Mouse (Mus musculus) cerebellum, postnatal 4 days (tissue): ENCODE data around the gene Yrdc.

Experiments used
- DNase-seq, 2 experiments: peaks; one replicate each; pipeline ENCODE4 v3.0.0; 2022; ENCODE audit warnings: low spot score in 2 of 2, mixed read lengths in 1 of 2

Gene Yrdc

DNA sequence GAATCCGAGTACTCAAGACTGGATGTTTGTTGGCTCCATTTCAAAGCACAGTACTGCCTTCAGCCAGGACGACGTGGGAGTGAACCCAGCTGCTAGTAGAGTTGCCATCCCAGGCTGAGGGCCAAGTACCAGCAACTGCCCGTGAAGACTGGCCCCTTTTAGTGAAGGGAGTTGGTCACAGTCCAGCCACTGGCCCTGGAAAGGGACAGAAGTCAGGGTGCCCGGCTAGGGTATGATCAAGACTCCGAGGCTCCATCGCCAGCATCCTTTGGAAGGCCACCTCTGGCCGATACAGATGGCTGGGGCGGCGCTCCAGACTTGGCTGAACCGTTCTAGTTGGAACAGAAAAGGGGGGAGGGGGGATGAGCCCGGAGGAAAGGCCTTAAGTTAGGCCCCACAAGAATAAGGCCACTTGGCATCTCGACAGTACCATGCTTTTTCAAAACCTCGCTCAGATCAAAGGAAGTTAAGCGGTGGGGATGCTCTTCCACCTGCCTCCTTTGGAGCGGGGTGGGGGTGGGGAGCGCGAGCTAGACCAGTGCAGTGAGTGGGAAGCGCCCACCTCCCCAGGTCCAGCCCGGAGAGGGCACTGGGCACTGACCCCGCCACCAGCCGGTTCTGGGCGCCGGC lies 733 bp upstream of the Yrdc start:
- DNase-seq = peak; percentile 41 to 82

DNA sequence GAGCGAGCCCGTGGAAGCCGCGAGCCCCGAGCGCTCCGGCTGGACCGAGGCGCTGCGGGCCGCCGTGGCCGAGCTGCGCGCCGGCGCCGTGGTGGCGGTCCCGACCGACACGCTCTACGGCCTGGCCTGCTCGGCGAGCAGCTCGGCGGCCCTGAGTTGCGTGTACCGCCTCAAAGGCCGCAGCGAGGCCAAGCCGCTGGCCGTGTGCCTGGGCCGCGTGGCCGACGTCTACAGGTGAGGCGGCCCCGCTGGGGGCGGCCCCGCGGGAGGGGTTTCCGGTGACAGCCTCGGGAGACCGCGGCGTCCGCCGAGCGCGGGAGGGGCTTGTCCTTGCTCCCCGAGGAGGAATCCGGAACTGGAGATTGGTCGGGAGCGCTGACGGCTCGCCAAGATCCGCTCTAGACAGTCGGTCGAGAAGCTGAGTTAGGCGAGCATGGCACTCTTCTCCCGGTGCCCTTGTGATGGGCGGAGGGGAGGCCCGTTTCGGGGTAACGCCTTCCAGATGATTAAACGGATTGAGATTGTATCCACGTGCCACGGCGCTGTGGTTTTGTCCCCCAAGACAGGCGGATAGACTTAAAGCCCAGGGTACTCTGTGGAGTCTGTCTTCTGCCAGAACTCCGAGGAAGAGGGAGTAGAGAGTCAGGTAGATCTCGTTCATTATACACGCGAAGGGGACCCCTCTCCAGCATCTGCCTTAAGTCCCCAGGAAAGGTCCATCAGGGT lies 617 bp downstream of the Yrdc start, which contains the start of gene 1110065P20Rik:
Gene 1110065P20Rik (minus strand): TSS at position 264 of the 726 bp plus-strand sequence.
- peak; percentile 49 to 55 for DNase-seq

DNA sequence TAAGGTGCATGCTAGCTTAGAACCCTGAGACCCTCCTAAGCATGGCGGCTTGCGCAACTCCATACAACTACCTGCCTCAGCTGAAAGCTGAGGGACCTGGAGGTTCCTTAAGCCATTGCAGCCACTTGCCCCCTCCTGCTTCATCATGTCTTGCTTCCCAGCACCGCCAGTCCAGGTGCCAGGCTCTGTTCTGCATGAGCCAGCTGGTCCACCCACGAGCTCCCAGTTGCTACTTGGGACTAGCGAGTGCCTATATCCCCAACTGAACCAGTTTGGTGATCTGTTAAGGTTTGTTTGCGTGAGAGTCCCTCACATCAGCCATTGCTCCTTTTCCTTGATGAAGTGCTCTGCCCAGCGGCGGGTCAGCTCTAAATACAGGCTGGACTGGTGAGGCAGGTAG lies 5.8 kb downstream of the Yrdc start:
- no peak for DNase-seq

DNA sequence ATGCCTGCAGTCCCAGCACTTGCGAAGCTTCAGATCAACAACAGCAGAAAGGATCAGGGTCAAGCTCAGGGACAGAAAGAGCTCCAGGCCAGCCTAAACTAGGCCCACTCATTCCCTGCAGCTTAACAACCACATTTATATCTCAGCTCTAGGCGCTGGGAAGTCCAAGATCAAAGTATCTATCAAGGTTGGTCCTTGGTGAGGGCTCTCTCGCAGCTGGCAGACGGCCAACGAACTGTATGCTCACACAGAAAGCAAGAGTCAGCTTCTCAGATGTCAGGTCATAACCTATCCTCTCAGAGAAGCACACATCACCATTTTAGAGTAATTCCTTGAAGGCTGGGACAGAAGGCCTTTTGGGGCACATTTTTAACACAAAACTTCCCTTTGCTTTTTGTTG lies 7.9 kb downstream of the Yrdc start:
- no peak for DNase-seq

DNA sequence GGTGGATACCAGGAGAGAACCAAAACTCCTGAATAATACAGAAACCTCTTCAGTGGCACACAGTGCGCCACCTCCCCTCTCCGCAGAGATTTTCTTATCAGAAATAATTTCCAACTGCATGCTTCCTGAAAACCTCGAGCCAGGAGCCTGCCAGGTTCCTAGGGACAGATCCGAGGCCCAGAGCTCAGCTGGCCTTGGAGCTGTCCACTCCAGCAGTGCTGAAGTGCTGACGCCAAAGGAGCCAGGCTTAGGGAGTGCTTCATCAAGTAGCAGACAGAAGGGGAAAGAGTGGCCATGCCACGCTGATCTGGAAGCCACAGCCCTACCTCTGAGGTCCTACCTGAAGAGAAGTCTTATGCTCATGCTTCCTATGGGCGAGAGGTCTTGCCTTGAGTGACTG lies 10.0 kb downstream of the Yrdc start:
- DNase-seq = peak in 1 of 2 experiments; percentile 44

DNA sequence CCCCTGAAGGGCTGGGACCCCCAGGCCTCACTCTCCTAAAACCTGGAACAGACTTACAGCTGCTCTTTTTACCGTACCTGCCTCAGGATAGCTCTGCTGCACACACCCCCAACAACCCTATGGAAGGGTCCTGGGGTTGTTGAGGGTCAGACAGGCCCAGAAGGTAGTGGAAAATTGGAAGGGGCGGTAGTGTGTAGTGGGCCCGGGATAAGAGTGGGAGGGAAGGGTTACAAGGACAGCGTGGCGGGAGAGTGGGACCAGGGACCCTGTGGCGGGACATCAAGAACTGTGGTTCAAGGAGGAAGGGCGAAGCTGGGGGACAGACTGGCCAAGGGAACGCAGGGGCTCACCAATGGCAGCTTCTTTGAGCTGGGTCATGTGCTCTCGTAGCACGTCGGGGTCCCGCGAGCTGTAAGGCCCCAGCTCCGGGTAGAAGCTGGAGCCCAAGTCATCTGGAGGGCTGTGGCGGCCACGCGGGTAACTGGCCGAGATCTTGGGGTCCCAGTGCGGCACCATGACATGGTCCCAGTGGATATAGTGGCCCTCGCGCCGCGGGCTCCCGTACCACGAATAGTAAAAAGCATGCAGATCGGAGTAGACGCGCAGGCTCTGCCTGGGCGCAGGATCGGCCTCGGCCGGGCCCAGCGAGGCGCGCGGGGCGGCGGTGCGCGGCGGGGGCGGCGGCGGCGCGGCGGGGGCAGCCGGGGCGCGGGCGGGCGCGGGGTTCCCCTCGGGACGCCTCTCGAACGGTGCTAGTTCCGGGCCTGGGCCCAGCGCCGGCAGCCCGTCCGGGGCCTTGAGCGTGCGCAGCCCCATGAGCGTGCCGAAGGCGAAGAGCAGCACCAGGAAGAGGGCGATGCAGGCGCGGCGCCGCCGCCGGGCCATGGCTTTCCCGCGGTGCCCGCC lies 11.1 kb downstream of the Yrdc start, which contains the start of gene Maneal:
Gene Maneal (minus strand): TSS at position 889 of the 906 bp plus-strand sequence.
- peak in 1 of 2 experiments; percentile 27 for DNase-seq

DNA sequence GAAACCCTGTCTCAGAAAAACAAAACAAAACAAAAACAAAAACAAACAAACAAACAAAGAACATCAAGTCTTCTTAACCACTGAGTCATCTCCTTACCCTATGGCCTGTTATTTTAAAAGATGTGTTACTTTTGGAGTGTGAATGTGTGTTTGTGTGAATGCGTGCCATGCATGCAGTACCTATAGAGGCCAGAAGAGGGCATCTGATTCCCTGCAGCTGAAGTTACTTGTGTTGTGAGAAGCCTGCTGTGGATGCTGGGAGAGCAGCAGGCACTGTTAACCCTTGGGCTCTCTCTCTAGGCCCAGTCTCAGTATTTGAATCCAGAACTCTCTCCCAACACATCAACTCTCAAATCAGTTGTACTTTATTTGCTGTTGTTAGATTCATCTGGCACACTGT lies 22.2 kb downstream of the Yrdc start:
- no peak for DNase-seq

DNA sequence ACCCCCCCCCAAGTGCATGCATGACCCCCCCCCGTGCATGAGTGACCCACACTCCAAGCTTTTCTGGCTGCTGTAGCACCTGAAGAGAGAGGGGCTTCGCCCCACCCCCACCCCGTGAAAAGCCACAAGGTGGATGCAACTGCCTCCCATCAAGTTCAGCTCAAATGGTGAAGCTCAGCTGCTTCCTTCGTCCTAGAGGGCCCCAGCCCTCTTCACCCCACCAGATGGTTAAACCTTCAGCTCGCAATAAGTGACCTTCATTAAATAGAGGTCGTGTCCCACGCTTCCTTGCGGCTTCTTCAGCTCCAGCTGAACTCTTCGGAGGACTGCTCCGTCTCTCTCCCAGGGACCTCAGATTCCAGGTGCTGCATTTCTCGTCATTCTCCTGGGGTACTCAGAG lies 30.1 kb downstream of the Yrdc start, which contains the start of gene Epha10:
Gene Epha10 (plus strand): TSS at position 301 of the 400 bp plus-strand sequence.
- DNase-seq = no peak

DNA sequence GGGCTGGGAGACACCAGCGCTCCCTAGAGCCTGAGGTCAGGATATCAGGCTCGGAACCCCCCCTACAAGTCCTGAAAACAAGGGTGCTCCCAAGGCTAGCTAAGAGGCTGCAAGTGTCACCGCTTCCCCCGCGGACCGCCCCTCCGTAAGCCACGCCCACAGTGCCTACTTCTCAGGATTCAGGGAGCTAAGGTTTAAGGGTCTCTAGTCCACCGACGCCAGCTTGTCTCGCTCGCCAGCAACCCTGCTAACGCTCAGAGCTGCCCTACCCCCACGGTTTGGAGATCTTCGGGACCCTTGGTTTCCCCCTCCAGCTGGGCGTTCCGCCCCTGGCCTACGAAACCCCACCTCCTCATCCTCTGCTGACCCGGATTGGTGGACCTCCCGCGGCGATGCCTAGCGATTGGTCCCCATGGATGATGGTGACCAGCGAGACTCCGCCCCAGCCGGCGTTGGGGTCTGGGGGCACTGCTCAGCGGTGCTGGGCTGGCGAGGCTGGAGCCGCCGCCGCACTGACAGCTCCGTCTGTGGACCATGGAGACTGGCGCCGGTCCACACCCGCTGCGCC lies 30.9 kb downstream of the Yrdc start:
- DNase-seq = peak; percentile 83 to 91

DNA sequence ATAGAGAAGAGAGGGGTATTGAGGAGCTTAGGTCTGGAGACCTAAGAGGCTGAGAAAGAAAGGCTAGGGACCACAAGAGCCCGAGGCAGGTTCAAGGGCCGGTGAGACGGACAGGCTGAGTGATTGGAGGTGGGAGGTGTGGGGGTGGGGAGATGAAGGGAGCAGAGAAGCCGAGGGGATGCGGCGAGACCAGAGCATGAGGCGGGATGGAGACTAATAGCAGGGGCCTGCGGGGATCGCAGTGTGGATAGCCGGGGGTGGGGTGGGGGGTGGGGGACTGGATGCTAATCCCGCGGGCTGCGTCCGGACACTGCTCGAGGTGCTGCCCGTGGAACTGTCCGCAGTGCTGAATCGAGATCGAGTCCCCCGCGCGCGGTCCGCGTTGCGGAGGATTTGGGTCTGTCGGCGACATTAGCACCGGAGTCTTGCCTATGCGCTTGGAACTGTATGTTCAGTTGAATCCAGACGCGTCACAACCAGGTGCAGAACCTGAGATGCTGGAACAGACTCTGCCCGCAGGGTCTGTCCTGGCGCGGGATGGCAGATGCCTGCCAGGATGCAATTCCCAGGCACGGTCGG lies 31.8 kb downstream of the Yrdc start:
- no peak for DNase-seq

DNA sequence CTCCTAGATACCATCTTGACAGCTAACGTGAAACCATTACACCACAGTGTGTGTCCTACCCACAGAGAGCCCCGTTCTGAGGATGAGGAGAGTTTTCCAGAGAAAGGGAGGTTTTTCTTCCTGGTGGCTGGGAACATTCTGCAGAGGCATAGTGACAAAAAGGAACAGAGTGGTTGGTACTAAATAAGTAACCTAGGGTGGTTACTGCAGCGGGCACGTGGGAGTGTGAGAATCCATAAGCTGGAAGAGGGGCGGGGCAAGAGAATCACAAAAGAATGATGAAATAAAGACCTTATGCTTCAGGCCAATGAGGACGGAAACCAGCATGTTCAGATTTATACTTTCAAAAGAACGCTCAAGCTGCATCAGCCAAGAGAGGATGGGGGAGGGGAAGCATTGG lies 38.2 kb downstream of the Yrdc start:
- no peak for DNase-seq

DNA sequence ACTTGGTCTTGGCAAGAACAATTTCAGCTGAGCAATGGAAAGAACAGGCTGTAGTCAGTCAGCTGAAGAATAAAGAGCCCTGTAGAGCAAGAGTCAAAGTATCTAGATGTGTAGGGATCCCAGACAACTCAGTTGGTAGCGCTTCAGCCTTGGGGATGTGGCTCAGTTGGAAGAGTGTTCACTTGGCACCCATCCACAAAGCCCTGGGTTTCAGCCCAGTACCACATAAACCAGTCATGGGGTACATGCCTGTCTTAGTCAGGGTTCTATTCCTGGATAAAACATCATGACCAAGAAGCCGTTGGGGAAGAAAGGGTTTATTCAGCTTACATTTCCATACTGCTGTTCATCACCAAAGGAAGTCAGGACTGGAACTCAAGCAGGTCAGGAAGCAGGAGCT lies 39.5 kb downstream of the Yrdc start:
- DNase-seq = no peak

DNA sequence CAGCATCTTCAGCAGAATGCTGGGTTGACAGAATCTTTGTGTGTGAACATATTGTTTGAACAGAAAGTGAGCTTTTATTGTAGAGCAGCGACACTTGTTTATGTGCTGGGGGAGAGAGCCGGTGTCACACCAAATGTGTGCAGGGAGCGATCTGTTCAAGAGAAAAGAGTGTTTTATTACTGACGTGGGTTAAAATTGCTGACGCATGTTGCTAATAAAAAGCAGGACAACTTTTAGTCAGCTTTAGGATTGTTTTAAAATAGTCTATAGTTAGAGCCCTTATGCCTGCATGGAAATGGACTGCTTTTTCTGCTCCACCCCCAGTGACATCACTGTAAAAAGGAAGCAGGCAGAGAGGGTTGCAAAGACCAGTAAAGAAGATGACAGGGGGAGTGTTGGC lies 40.4 kb downstream of the Yrdc start:
- no peak for DNase-seq

DNA sequence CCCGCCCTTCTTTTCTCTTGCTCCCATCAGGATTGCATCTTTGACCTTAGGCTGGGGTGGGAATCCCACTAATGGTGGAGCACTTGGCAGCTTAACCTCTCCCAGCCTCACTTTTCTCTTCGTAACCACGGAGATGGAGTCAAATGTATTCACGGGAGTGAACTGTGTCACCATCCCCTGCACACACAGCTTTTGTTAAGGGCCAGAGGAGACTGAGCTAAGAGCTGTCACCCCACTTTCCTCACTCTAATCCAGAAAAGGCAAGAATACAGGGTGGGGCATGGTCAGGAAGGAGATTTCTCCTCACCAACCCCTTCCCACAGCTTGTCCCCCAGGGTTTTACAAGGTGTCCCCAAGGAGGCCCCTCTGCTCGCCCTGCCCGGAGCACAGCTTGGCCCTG lies 43.3 kb downstream of the Yrdc start:
- DNase-seq = no peak

DNA sequence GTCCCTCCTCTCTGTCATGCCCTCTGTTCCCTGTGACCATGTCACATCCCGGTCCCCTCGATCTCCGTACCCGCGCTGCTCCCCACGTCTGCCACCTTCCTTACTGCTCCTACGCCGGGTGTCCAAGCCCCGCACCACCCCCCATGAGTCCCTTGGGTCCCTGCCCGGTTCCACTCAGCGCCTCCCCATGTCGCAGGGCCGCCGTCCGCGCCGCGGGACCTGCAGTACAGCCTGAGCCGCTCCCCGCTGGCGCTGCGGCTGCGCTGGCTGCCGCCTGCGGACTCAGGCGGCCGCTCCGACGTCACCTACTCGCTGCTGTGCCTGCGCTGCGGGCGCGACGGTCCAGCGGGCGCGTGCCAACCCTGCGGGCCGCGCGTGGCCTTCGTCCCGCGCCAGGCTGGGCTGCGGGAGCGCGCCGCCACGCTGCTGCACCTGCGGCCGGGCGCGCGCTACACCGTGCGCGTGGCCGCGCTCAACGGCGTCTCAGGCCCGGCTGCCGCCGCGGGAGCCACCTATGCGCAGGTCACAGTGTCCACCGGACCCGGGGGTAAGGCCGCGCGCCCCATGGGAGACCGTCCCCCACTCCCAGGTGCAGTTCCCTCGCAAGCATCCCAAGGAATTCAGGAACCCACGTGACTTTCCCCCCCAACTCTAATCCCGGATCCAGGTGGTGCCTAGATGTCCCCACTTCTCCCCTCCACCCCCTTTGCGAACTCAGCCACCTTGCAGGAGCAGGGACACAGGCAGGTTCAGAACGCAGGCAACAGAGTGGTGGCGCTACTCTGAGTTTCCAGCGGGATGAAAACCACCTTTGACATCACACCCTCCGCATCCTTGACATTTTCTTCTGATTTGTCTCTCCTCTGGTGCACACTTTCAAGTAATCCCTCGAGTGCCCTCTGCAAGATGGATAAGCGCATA lies 44.3 kb downstream of the Yrdc start:
- peak in 1 of 2 experiments; percentile 48 for DNase-seq

DNA sequence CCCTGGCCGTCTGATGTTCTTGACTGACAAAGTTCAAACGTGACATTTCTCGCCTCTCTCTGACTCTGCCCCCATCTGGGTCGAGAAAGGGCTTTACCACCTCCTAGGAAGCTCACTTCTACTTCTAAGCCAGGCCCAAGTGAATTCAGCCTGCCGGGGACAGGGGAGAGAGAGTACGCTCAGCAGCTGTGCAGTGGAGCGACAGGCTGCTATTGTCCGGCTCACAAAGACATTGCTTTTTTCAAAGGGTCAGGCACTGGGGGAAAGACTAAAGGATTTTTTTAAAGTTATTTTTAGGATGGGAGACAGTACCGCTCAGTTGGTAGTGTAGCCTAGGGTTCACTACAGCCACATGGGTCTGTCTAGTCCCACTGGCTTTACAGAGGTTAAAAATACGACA lies 47.9 kb downstream of the Yrdc start:
- no peak for DNase-seq

DNA sequence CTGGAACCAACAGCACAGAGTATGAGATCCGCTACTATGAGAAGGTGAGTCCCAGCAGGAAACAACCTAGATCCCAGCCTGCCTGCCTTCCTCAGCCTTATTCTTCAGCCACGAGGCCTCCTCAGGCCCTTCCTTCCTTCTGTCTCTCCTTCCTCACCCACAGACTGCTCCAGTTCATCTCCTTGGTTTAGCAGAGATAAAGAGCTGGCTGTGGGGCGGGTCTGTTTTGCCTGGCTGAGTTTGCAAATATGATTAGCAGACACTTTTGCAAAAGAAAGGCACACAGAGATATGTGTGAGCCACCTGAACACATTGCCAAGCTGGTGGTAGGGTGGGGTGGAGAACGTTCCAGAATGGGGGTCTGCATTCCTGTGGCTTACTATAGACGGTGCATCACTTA lies 49.4 kb downstream of the Yrdc start:
- no peak for DNase-seq
